Mouse (Mus musculus): ENCODE data around the gene Scrt2.

Scrt2 gene

GRCm38 (mm10) chr2:152142046-152142445 is 60.7 kb downstream of the Scrt2 start:
- DNase-seq (ENCODE audit: extremely low read depth, insufficient read length, low spot score), result peak; percentile 19

- DNase-seq (ENCODE audit: extremely low read depth, insufficient read length, low spot score), result no peak
Measured at GRCm38 (mm10) chr2:152142571-152142970, 61.2 kb downstream of the Scrt2 start.

- DNase-seq (ENCODE audit: extremely low read depth, insufficient read length, low spot score), result no peak
Measured at GRCm38 (mm10) chr2:152143279-152144157, 62.2 kb downstream of the Scrt2 start, which contains the start of gene Tcf15. Tcf15 (plus strand) TSS chr2:152143561.

- DNase-seq (ENCODE audit: extremely low read depth, insufficient read length, low spot score), result no peak
Measured at GRCm38 (mm10) chr2:152144158-152144450, 62.8 kb downstream of the Scrt2 start.

- DNase-seq (ENCODE audit: extremely low read depth, insufficient read length, low spot score), result no peak
Measured at GRCm38 (mm10) chr2:152144501-152144900, 63.2 kb downstream of the Scrt2 start.

Data from 3134 (cell line).